Mouse (Mus musculus) limb, embryonic 12.5 days (tissue): ENCODE measurements around the gene Neurog1. TPM values are rescaled to one million over a fixed set of nuclear protein-coding genes. Genes with fewer than 3 reads are reported as not detected.

Source experiments
- ATAC-seq: fragments of 200-750 bp; cut with Nextera tagmentation; 2 replicates; pipeline ENCODE4 v1.8.0; 2017; ENCODE audit warnings: low read depth, moderate TSS enrichment; ENCODE audit not compliant: insufficient number of reproducible peaks, insufficient read depth, low FRiP score, low TSS enrichment
- H3K27ac ChIP-seq: fragments of 300-500 bp; sonication (generic); 2 replicates; pipeline ENCODE4 v1.5.1; 2016; ENCODE audit warnings: mild to moderate bottlenecking, moderate library complexity
- H3K27me3 ChIP-seq: fragments of 300-500 bp; sonication (generic); 2 replicates; pipeline ENCODE4 v1.6.1; 2016; ENCODE audit warnings: mild to moderate bottlenecking, moderate library complexity
- H3K36me3 ChIP-seq: fragments of 300-500 bp; sonication (generic); 2 replicates; pipeline ENCODE4 v1.6.1; 2016; ENCODE audit warnings: mild to moderate bottlenecking, moderate library complexity
- H3K4me1 ChIP-seq: fragments of 300-500 bp; sonication (generic); replicated peaks from 2 replicates; pipeline ENCODE4 v1.6.1; 2016
- H3K4me2 ChIP-seq: fragments of 300-500 bp; sonication (generic); 2 replicates; pipeline ENCODE4 v1.6.1; 2016; ENCODE audit warnings: mild to moderate bottlenecking, moderate library complexity
- H3K4me3 ChIP-seq: fragments of 300-500 bp; sonication (generic); replicated peaks from 2 replicates; pipeline ENCODE4 v1.5.1; 2016; ENCODE audit warnings: mild to moderate bottlenecking
- H3K9ac ChIP-seq: fragments of 300-500 bp; sonication (generic); replicated peaks from 2 replicates; pipeline ENCODE4 v1.6.1; 2016; ENCODE audit warnings: mild to moderate bottlenecking, moderate library complexity
- H3K9me3 ChIP-seq: fragments of 300-500 bp; sonication (generic); 2 replicates; pipeline ENCODE4 v1.6.1; 2016; ENCODE audit warnings: mild to moderate bottlenecking, moderate library complexity
- WGBS: fragments of 180-500 bp; shearing (Covaris S2); methylation state at CpG from one replicate; pipeline ENCODE4 v1.1.7; 2016; 5-methylcytosine and 5-hydroxymethylcytosine counted together
- polyA plus RNA-seq: library from polyadenylated mRNA; unstranded; fragments of >200 nt; fragmentation: Nextera tagmentation; extraction: Ambion mirVana; gene quantifications from 2 replicates; pipeline ENCODE4 v1.2.1, GENCODE M21; 2016

Gene Neurog1
- polyA plus RNA-seq, 1 experiment from 2014 or later = not detected

DNA sequence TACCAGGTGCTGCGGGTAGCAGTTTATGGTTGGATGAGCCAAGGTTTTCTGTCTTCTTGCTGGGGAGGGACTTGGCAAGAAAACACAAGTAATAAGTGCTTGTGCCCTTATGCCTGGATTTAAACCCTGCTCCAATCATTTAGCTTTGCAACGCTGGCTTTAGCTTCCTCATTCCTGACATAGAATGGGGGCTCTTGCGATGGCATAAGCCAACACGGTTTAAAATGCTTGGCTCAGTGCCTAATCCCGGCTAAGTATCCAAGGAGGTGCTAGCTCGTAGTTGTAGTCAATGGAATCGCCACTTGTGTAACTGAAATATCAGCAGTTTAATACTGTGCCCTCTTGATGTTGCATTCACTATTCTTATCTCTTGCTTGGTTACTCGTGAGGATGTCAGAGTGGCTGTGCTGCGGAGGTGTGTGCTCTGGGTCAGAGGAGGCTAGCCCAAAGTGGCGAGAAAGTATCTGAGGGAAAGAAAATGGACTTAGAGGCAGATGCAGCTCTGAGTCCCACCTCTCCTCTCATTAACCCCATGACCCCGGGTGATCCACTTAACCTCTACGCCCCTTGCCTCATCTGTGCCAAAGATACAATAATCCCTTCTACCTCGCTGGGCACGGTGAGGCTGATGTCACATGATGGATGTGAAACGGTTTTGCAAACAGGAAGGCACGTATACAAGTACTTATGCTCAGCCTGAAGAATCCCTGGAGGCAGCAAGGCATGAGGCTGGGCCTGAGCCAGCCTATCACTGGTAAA, 11.8 kb downstream of the Neurog1 start:
- Histone ChIP-seq H3K4me3 (no peak overlapping the region), H3K9ac (no peak overlapping the region), H3K27me3 (peaks cover 26% of the 10 kb centered on the region), H3K36me3 (no peaks in the 10 kb centered on the region), H3K4me2 (no peak overlapping the region), H3K27ac (no peak overlapping the region), H3K9me3 (peaks cover 6% of the 10 kb centered on the region; the same call in 1 of the 2 replicates), H3K4me1 (0 out of 2 replicates have a peak, but pooled peaks cover 3% of the 10 kb centered on the region)
- WGBS = 58% methylated on average over 16 of the region's 16 CpGs
- no peak for ATAC-seq

- WGBS = 75% methylated on average over 10 of the region's 10 CpGs
Observed at GRCm38 (mm10) chr13:56237905-56238304, 14.1 kb downstream of the Neurog1 start.

GRCm38 (mm10) chr13:56236194-56236593, 15.8 kb downstream of the Neurog1 start:
- no peak for ATAC-seq
- no peak overlapping the region for H3K27ac ChIP-seq
- H3K4me2 ChIP-seq = no peak overlapping the region
- H3K9ac ChIP-seq = no peak overlapping the region
- H3K36me3 ChIP-seq = no peaks in the 10 kb centered on the region
- no peaks in the 10 kb centered on the region for H3K9me3 ChIP-seq
- 0 out of 2 replicates have a peak, but pooled peaks cover 3% of the 10 kb centered on the region for H3K4me1 ChIP-seq
- WGBS = 21% methylated on average over 7 of the region's 7 CpGs
- no peak overlapping the region for H3K4me3 ChIP-seq
- H3K27me3 ChIP-seq = peaks cover 28% of the 10 kb centered on the region

More at GRCm38 (mm10) chr13:56237905-56238304, 14.1 kb downstream of the Neurog1 start:
- no peak overlapping the region for H3K9ac ChIP-seq
- 0 out of 2 replicates have a peak, but pooled peaks cover 3% of the 10 kb centered on the region for H3K4me1 ChIP-seq
- H3K27ac ChIP-seq = no peak overlapping the region
- H3K9me3 ChIP-seq = 0 out of 2 replicates have a peak, but pooled peaks cover 2% of the 10 kb centered on the region
- H3K4me2 ChIP-seq = no peak overlapping the region
- no peaks in the 10 kb centered on the region for H3K36me3 ChIP-seq
- H3K4me3 ChIP-seq = no peak overlapping the region
- ATAC-seq = no peak
- H3K27me3 ChIP-seq = peaks cover 32% of the 10 kb centered on the region

DNA sequence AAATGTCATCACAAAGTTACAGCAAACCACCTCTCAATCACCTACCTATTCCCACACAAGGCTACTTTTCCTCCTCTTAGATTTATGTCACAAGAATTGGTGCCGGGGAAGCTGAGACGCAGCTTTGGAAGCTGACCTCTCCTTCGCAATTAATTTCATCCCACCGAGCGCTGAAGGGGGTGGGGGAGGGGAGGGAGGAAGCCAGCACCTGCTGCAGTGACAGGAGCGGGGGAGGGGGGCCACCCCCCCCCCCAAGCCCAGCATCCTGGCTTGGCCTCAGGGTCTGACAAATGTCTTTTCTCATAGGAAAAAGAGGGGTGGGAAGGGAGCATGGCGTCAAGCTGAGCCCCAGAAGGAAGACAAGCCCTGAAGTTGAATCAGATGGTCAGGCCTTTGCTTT, 23.2 kb downstream of the Neurog1 start:
- 2% methylated on average over 7 of the region's 7 CpGs for WGBS
- H3K27ac ChIP-seq = no peak overlapping the region
- H3K36me3 ChIP-seq = no peaks in the 10 kb centered on the region
- no peaks in the 10 kb centered on the region for H3K9me3 ChIP-seq
- H3K27me3 ChIP-seq = peaks cover 68% of the 10 kb centered on the region
- peaks cover 8% of the 10 kb centered on the region for H3K4me1 ChIP-seq
- no peak for ATAC-seq
- no peak overlapping the region for H3K4me2 ChIP-seq
- H3K9ac ChIP-seq = no peak overlapping the region
- H3K4me3 ChIP-seq = no peak overlapping the region

DNA sequence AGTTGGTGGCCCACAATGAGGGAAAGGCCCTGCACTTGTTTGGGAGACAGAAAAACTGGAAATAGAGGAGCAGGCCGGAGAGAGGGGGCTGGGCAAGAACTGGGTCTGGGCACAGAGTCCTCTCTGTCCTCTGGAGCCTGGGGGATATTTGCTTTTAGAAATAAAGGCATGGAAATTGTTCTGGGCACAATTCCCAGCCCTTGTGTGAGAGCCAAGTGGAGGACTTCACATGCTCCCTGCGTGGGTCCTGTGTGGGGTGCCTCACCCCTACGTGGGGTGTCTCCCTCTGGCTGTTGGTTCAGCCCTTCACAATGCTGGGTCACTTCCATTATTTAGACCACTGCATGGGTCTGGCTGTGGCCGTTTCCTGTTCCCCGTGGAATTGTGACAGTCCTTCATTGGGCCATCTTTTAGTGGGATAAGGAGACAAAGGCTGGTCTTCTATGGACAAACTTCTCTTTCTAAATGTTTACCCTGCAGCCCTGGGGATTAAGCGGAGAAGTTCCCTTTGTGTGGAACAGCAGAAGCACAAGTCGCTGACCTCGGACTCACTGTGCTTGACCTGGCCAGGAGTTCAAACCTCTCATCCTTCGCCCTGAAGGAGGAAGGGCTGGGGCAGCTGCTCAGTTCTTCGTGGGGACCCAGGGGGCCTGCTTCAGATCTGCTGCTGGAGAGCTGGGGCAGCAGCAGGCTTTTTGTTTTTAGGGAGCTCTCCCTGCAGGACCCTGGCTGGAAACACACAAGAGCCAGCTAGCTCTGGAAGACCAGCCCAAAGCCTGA, 25.6 kb downstream of the Neurog1 start:
- WGBS = 42% methylated on average over 10 of the region's 10 CpGs
- Histone ChIP-seq H3K4me1 (peaks cover 26% of the 10 kb centered on the region), H3K4me2 (no peak overlapping the region), H3K27ac (no peak overlapping the region), H3K9me3 (no peaks in the 10 kb centered on the region), H3K36me3 (no peaks in the 10 kb centered on the region), H3K9ac (no peak overlapping the region), H3K4me3 (no peak overlapping the region), H3K27me3 (peaks cover 89% of the 10 kb centered on the region)
- ATAC-seq = no peak

- WGBS = 4% methylated on average over 21 of the region's 21 CpGs
- Histone ChIP-seq H3K36me3 (no peaks in the 10 kb centered on the region), H3K9ac (no peak overlapping the region), H3K27me3 (peaks cover 92% of the 10 kb centered on the region), H3K4me1 (peaks cover 28% of the 10 kb centered on the region), H3K4me3 (no peak overlapping the region), H3K9me3 (no peaks in the 10 kb centered on the region), H3K27ac (no peak overlapping the region), H3K4me2 (no peak overlapping the region; the same call in 1 of the 2 replicates)
- ATAC-seq = no peak
Observed at GRCm38 (mm10) chr13:56223625-56224024, 28.3 kb downstream of the Neurog1 start.

DNA sequence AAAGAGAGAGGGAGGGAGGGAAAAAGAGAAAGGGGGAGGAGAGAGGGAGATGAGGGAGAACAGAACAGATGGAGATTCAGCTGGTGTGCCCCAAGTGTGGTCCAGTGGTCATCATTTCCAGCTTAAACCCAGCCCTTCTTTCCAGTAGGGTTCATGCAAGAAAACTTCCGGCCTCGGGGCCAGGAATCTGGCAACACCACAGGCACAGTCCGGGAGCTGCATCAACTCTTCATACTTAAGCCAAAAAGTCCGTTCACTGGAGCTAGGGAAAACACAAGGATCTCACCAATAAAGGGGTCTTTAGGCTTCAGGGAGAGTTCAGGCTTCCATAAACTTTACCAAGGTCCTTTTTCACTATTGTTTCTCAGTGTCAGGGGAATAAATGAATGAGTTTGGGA, 29.1 kb downstream of the Neurog1 start:
- Histone ChIP-seq H3K4me2 (0 out of 2 replicates have a peak overlapping the region, but pooled peaks have one; percentile 93), H3K4me3 (no peak overlapping the region; the same call in 1 of the 2 replicates), H3K27ac (no peak overlapping the region), H3K4me1 (peaks cover 25% of the 10 kb centered on the region), H3K36me3 (no peaks in the 10 kb centered on the region), H3K9ac (no peak overlapping the region), H3K9me3 (no peaks in the 10 kb centered on the region), H3K27me3 (peaks cover 90% of the 10 kb centered on the region)
- ATAC-seq = no peak
- WGBS = 7% methylated on average over 4 of the region's 4 CpGs

- Histone ChIP-seq H3K9ac (peak overlapping the region; percentile 37; the same call in 1 of the 2 replicates), H3K4me1 (peaks cover 25% of the 10 kb centered on the region)
Observed at GRCm38 (mm10) chr13:56221995-56222848, 29.7 kb downstream of the Neurog1 start.

GRCm38 (mm10) chr13:56221129-56221910, 30.6 kb downstream of the Neurog1 start:
- Histone ChIP-seq H3K4me2 (peak overlapping the region; percentile 93), H3K27ac (no peak overlapping the region), H3K9ac (peak overlapping the region; percentile 52), H3K4me1 (peaks cover 25% of the 10 kb centered on the region), H3K27me3 (peaks cover 82% of the 10 kb centered on the region), H3K4me3 (peak overlapping the region; percentile 47), H3K36me3 (no peaks in the 10 kb centered on the region), H3K9me3 (no peaks in the 10 kb centered on the region)
- under 1% methylated on average over 45 of the region's 46 CpGs for WGBS
- ATAC-seq = 0 out of 2 replicates have a peak, but pooled peaks have one; percentile 52

More at GRCm38 (mm10) chr13:56221995-56222848, 29.7 kb downstream of the Neurog1 start:
- H3K27ac ChIP-seq = no peak overlapping the region
- H3K4me3 ChIP-seq = peak overlapping the region; percentile 47
- no peaks in the 10 kb centered on the region for H3K9me3 ChIP-seq
- H3K27me3 ChIP-seq = peaks cover 84% of the 10 kb centered on the region
- WGBS = 2% methylated on average over 50 of the region's 50 CpGs
- peak; percentile 22; the same call in 1 of the 2 replicates for ATAC-seq
- no peaks in the 10 kb centered on the region for H3K36me3 ChIP-seq
- peak overlapping the region; percentile 93 for H3K4me2 ChIP-seq

DNA sequence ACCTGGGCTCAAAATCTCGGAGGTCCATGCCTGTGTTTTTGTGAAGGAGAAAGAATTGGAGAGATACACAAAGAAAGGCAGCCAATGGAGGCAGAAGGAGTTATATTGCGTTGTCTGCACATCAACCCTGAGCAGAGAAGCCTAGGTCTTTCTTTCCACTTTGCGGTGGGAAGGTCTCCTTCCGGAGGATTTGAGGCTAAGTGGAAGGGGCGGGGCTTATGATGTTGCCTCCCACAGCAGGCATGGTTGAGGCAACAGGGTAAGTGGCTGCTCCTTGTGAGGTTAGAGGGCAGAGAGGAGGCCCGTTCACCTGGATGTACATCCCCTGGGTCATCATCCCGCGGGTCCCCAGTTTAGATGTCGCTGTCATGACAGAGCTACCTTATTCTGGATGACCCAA, 32.7 kb downstream of the Neurog1 start:
- Histone ChIP-seq H3K27ac (no peak overlapping the region), H3K36me3 (no peaks in the 10 kb centered on the region), H3K4me1 (peaks cover 25% of the 10 kb centered on the region), H3K4me3 (no peak overlapping the region), H3K9me3 (no peaks in the 10 kb centered on the region), H3K4me2 (no peak overlapping the region), H3K9ac (no peak overlapping the region), H3K27me3 (peaks cover 71% of the 10 kb centered on the region)
- 62% methylated on average over 9 of the region's 9 CpGs for WGBS
- no peak for ATAC-seq
